Mouse (Mus musculus) spleen, postnatal 4 days (tissue): Measurements from ENCODE around the gene Skap1.

Experiments
- DNase-seq, 2 experiments: peaks; one replicate each; pipeline ENCODE4 v3.0.0; 2022; ENCODE audit warnings: low spot score in 2 of 2

Gene Skap1

GRCm38 (mm10) chr11:96463986-96464715 lies at the start of gene Skap1:
Skap1 (plus strand) TSS chr11:96464593.
- no peak for DNase-seq

DNA sequence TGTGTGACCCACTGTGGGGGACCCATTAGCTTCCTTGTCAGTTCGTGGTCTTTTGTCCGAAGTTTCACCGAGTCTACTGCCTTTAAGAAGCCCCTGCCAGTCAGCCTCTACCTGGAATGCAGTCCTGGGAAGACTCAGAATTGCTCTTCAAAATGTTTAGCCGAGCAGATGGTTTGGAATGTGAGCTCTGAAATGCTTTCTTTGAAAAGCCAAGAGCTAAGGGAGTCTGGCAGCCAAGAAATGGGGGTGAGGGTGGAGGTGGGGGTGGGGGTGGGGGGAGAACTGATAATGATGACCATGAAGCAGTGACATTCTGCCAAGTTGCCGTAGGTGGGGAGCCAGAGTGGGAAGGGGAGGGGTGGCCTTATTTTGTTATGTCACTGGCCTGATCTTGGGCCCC lies 43.3 kb upstream of the Skap1 start:
- no peak for DNase-seq

DNA sequence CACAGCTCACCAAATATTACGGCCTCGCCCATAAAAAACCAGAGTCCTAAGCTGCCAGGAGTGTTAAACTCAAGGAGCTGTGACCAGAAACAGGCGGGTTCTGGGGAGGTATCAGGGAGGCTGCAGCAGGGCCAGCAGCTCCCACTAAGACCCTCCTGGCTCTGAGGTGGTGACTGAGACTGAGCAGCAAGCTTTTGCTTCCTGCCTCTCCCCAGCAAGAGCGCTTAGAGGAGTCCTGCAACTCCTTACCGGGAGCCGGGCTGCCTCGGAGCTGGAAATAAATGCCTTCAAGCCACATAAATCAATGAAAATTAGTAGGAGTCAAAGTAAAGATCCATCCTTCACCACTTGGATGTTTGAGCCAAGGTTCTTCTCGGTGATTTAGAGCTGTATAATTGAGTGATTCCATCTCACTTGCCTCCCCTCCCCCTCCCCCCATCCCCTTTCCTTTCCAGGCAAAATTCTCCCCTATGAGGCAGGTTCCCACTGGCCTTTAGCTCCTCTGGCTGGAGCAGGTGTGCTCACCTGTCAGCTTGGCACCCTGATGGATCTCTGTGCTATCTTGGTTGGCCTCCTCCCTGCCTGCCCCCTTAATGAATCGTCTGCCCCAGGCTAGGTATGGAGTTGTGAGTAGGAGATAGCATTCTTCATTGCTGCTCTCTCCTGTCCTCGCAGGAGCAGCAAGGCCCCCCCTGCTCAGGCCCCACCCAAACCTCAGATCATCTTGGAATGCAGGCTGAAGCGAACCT lies 42.7 kb upstream of the Skap1 start:
- no peak for DNase-seq

DNA sequence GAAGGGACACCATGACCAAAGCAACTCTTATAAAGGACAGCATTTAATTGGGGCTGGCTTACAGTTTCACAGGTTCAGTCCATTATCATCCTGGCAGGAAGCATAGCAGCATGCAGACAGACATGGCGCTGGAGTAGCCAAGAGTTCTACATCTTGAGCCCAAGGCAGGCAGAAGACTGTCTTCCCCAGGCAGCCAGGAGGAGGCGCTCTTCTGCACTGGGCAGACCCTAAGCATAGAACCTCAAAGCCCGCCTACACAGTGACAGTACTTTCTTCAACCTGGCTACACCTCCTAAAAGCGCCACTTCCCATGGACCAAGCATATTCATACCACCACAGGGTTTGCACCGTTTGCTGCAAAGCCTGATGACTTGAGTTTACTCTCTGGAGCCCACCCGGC lies 39.2 kb upstream of the Skap1 start:
- DNase-seq: no peak

DNA sequence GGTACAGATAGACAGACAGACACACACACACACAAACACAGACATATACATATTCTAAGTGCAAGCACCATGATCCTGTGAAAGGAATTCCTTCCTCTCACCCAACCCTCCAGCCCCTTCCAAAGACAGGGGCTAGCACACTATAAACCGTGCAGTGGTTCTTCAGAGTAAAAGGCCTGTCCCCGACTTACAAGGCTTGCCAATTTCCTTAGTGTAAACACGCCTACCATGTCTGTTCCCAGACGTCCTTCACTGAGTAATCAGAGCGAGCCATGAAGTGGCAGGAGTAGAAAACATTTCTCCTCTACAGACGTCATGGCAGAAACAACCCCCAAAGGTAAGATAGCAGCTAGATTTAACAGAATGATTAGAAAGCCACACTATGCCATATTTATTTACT lies 38.2 kb upstream of the Skap1 start:
- DNase-seq: no peak

GRCm38 (mm10) chr11:96426805-96427204 lies 37.6 kb upstream of the Skap1 start:
- DNase-seq: no peak

- no peak for DNase-seq
These were observed 35.3 kb upstream of the Skap1 start for GRCm38 (mm10) chr11:96429062-96429461.

DNA sequence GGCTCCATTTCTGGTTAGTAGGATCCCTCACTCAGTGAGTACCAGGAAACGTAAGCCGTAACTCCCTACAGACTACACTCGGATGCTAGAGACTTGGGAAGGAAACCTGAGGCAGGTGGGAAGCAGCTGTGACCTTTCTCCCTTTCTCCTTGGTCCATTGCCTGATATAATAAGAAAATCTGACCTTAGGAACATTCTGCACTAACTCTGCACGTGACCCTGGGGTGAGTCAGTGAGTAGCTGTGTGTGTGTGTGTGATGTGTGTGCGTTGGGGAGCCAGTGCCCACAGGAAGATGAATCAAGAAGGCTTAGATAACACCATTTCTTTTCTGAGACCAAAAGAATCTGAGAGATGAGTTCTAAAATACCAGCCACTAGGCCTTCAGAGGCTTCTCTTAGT lies 34.5 kb upstream of the Skap1 start:
- DNase-seq: no peak

GRCm38 (mm10) chr11:96431871-96432270 lies 32.5 kb upstream of the Skap1 start:
- no peak for DNase-seq

GRCm38 (mm10) chr11:96434888-96435287 lies 29.5 kb upstream of the Skap1 start:
- DNase-seq: no peak

GRCm38 (mm10) chr11:96436525-96436924 lies 27.9 kb upstream of the Skap1 start:
- DNase-seq: no peak

GRCm38 (mm10) chr11:96438787-96439186 lies 25.6 kb upstream of the Skap1 start:
- peak; percentile 56 to 83 for DNase-seq

- no peak for DNase-seq
These were observed 22.7 kb upstream of the Skap1 start for GRCm38 (mm10) chr11:96441546-96442185.

DNA sequence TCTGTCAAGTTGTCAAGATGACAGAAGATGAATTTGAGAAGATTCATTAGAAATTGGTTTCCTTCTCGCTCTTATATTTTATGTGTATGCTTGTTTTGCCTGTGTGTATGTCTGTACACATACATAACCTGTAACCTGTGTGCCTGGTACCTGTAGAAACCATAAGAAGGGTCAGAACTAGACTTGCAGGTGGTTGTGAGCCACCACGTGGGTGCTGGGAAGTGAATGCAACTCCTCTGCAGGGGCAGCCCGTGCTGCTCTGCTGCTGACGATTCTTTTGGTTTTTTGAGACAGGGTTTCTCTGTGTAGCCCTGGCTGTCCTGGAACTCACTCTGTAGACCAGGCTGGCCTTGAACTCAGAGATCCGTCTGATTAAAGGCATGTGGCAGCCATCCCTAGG lies 21.9 kb upstream of the Skap1 start:
- DNase-seq: no peak

- no peak for DNase-seq
These were observed 16.5 kb upstream of the Skap1 start for GRCm38 (mm10) chr11:96447931-96448330.

- no peak for DNase-seq
These were observed 9.3 kb upstream of the Skap1 start for GRCm38 (mm10) chr11:96455111-96455510.

DNA sequence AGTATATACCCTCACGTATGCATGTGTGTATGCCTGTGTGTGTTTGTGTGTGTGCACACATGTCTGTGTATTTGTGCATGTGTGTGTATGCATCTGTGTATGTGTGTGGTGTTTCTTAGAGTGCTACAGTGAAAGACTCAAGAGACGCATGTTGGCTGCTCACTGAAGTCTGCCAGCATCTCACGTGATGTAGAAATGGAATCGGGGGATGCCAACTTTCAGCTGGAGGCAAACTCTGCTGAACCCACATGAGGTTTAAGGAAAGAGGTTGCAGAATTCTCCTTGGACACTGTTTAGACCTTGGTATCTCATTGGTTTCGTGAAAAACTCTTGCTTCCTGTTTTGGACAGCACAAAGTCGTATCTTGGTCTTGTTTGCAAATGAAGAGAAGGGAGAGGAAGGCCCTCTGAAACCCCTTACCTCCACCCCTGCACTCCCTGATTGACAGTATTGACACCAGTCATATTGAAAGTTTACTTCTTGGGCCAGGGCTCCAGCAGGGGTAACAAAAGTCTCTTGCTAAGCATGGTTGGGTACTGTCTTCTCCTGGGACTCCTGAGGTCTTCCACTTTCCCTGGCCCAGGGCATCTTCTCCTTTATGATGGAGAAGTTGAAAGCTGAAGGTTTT lies 8.6 kb upstream of the Skap1 start:
- no peak for DNase-seq

DNA sequence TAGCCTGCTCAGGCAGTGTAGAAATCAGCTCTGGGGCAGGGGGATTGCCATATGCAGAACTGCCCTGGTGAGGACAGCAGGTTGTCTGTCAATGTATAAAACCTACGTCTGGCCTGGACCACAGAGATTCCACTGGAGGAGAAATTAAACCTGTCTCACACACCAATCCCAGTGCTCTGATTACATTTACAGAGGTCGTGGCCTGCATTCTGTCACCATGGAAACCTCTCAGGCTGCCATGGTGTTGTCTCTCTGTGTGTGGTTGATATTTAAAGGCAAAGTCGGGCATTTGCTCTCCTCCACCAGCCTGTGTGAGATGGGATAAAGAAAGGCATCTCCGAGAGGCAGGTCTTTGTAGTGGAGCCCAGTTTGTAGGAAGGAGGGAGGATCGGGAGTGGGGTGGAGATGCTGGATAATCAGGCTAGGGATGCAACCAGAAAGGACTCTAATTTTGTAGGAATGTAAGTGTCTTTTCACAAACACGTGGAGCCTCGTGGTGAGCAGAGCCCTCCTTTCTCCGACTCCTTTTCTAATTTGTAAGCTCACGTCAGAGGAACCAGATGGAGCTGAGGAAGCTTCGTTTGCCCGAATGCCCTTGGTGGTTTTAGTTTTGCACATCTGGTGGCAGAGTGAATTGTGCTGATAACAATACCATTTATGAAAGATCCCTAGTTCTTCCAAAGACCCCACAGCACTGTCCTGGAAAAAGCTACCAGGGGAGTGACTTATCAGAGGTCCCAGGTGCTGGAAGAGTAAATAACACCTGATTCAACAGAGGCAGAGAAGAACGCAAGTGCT lies 7.7 kb upstream of the Skap1 start:
- no peak for DNase-seq

DNA sequence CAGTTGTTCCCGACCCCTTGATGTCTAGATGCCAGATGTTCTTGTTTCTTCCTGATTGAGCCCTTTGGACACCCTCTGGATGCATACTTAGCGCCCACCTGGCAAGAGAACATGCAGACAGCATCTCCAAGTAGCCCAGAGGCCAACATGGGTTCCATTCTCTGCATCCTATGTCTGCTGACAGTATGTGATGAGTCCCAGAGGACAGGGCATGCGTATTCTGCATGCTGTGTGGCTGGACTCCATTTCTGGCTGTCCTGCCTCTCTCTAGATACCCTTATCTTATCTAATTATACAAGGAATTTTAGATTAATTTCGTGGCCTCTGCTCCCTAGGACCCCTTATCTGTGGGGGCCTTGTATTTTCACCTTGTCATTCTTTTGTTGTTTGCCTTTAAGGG lies 2.6 kb upstream of the Skap1 start:
- DNase-seq: no peak

DNA sequence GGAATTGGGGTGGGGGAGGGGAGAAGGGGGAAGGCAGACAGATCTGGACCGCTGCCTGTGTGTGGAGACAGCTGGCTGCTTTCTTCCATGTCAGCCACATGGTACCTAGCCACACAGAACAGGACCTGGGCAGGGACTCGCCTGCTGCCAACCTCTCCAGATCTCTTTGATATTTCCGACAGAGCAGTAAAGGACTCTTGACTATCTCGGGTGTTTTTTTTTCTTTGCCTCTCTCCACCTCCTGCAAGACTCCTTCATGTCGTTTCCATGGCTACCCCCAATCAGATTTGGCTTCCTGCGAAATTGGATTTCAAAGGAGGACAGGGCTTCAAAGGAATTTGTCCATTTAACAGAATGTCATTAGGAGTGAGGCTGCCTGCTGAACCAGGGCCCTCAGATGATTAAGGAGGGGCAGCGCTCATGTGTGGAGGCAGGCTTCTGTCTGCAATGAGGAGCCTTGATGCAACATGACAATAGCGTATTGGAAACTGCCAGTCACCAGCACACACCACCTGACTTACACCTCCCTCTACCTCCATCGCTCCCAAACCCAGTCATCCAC lies 2.1 kb upstream of the Skap1 start:
- no peak for DNase-seq

DNA sequence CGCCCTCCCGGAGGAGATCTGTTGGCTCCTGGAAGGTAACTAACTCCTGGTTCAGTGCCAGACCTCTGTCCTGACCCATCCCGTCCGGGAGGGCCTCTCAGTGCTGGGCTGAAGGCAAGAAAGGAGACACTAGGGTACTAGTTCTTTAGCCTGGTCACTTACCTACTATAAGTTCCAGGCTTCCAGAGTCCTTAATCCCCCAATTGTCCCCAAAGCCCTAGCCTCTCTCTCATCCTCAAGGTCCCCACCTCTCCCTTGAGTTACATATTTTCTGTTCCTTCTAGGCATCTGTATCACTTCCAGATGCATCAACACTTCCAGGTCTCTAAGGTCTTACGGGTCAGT lies 295 bp downstream of the Skap1 start:
- DNase-seq: no peak
